Mouse (Mus musculus): ENCODE data around the gene Kdm4a. TPM values are rescaled to one million over a fixed set of nuclear protein-coding genes. Genes with fewer than 3 reads are reported as not detected.

The Kdm4a gene
- polyA plus RNA-seq, 1 experiment from 2014 or later, result 7.2 TPM

- ATAC-seq (no peak), DNase-seq (no peak)
- Histone ChIP-seq H3K27me3 (ENCODE audit: insufficient read depth, low read length) (no peaks in the 10 kb centered on the region), H3K4me3 (ENCODE audit: low read depth, low read length) (no peak overlapping the region), H3K9ac (replicated peaks) (no peak overlapping the region), H3K4me2 (ENCODE audit: low read depth, low read length) (no peak overlapping the region), H3K4me1 (ENCODE audit: insufficient read depth) (no peaks in the 10 kb centered on the region), H3K27ac (ENCODE audit: low read depth) (no peak overlapping the region), H3K9me3 (ENCODE audit: low read length) (no peaks in the 10 kb centered on the region), H3K36me3 (replicated peaks; ENCODE audit: insufficient read depth, low read length) (peaks cover 90% of the 10 kb centered on the region)
- TF ChIP-seq EP300 (IDR thresholded peaks at IDR 0.05; ENCODE audit: low read depth) (no peak), CTCF (IDR thresholded peaks at IDR 0.05; ENCODE audit: low read depth) (no peak)
- WGBS (ENCODE audit: insufficient replicate concordance), result 91% methylated on average over 12 of the region's 12 CpGs
These were observed 17.7 kb downstream of the Kdm4a start for GRCm38 (mm10) chr4:118162123-118162522.

GRCm38 (mm10) chr4:118157666-118158065, 22.2 kb downstream of the Kdm4a start:
- 91% methylated on average over 3 of the region's 3 CpGs for WGBS (ENCODE audit: insufficient replicate concordance)
- H3K9ac ChIP-seq (replicated peaks), result no peak overlapping the region
- H3K27ac ChIP-seq (ENCODE audit: low read depth), result no peak overlapping the region
- no peaks in the 10 kb centered on the region for H3K27me3 ChIP-seq (ENCODE audit: insufficient read depth, low read length)
- H3K4me2 ChIP-seq (ENCODE audit: low read depth, low read length), result no peak overlapping the region
- H3K36me3 ChIP-seq (replicated peaks; ENCODE audit: insufficient read depth, low read length), result peaks cover 96% of the 10 kb centered on the region
- H3K4me3 ChIP-seq (ENCODE audit: low read depth, low read length), result no peak overlapping the region
- TF ChIP-seq CTCF (IDR thresholded peaks at IDR 0.05; ENCODE audit: low read depth) (no peak), EP300 (IDR thresholded peaks at IDR 0.05; ENCODE audit: low read depth) (no peak)
- DNase-seq (no peak), ATAC-seq (no peak)
- no peaks in the 10 kb centered on the region for H3K9me3 ChIP-seq (ENCODE audit: low read length)
- H3K4me1 ChIP-seq (ENCODE audit: insufficient read depth), result no peaks in the 10 kb centered on the region

GRCm38 (mm10) chr4:118156559-118156958, 23.3 kb downstream of the Kdm4a start:
- no peak overlapping the region for H3K4me2 ChIP-seq (ENCODE audit: low read depth, low read length)
- ATAC-seq (no peak), DNase-seq (no peak)
- no peaks in the 10 kb centered on the region for H3K4me1 ChIP-seq (ENCODE audit: insufficient read depth)
- no peak for TF ChIP-seq EP300 (IDR thresholded peaks at IDR 0.05; ENCODE audit: low read depth)
- no peak for TF ChIP-seq CTCF (IDR thresholded peaks at IDR 0.05; ENCODE audit: low read depth)
- H3K9me3 ChIP-seq (ENCODE audit: low read length), result no peaks in the 10 kb centered on the region
- 92% methylated on average over 15 of the region's 15 CpGs for WGBS (ENCODE audit: insufficient replicate concordance)
- no peak overlapping the region for H3K9ac ChIP-seq (replicated peaks)
- H3K27ac ChIP-seq (ENCODE audit: low read depth), result no peak overlapping the region
- H3K27me3 ChIP-seq (ENCODE audit: insufficient read depth, low read length), result no peaks in the 10 kb centered on the region
- H3K4me3 ChIP-seq (ENCODE audit: low read depth, low read length), result no peak overlapping the region
- peaks cover 94% of the 10 kb centered on the region for H3K36me3 ChIP-seq (replicated peaks; ENCODE audit: insufficient read depth, low read length)

GRCm38 (mm10) chr4:118154889-118155288, 25.0 kb downstream of the Kdm4a start:
- WGBS (ENCODE audit: insufficient replicate concordance), result 75% methylated on average over 5 of the region's 5 CpGs
- Histone ChIP-seq H3K36me3 (replicated peaks; ENCODE audit: insufficient read depth, low read length) (peaks cover 89% of the 10 kb centered on the region), H3K4me1 (ENCODE audit: insufficient read depth) (no peaks in the 10 kb centered on the region), H3K4me3 (ENCODE audit: low read depth, low read length) (no peak overlapping the region), H3K9ac (replicated peaks) (no peak overlapping the region), H3K27ac (ENCODE audit: low read depth) (no peak overlapping the region), H3K4me2 (ENCODE audit: low read depth, low read length) (no peak overlapping the region), H3K9me3 (ENCODE audit: low read length) (no peaks in the 10 kb centered on the region), H3K27me3 (ENCODE audit: insufficient read depth, low read length) (no peaks in the 10 kb centered on the region)
- DNase-seq (no peak), ATAC-seq (no peak)
- no peak for TF ChIP-seq EP300 (IDR thresholded peaks at IDR 0.05; ENCODE audit: low read depth)
- TF ChIP-seq CTCF (IDR thresholded peaks at IDR 0.05; ENCODE audit: low read depth), result no peak

GRCm38 (mm10) chr4:118152020-118152785, 27.6 kb downstream of the Kdm4a start:
- Histone ChIP-seq H3K36me3 (replicated peaks; ENCODE audit: insufficient read depth, low read length) (peaks cover 87% of the 10 kb centered on the region), H3K4me1 (ENCODE audit: insufficient read depth) (no peaks in the 10 kb centered on the region), H3K4me3 (ENCODE audit: low read depth, low read length) (no peak overlapping the region), H3K9me3 (ENCODE audit: low read length) (no peaks in the 10 kb centered on the region), H3K27ac (ENCODE audit: low read depth) (peak overlapping the region; percentile 57; the same call in 1 of the 2 replicates), H3K27me3 (ENCODE audit: insufficient read depth, low read length) (no peaks in the 10 kb centered on the region), H3K9ac (replicated peaks) (no peak overlapping the region), H3K4me2 (ENCODE audit: low read depth, low read length) (no peak overlapping the region)
- DNase-seq (no peak), ATAC-seq (peak; percentile 36; the same call in 1 of the 2 replicates)
- 80% methylated on average over 17 of the region's 17 CpGs for WGBS (ENCODE audit: insufficient replicate concordance)
- TF ChIP-seq CTCF (IDR thresholded peaks at IDR 0.05; ENCODE audit: low read depth), result no peak
- no peak for TF ChIP-seq EP300 (IDR thresholded peaks at IDR 0.05; ENCODE audit: low read depth)

GRCm38 (mm10) chr4:118150804-118151203, 29.0 kb downstream of the Kdm4a start:
- TF ChIP-seq EP300 (IDR thresholded peaks at IDR 0.05; ENCODE audit: low read depth) (no peak), CTCF (IDR thresholded peaks at IDR 0.05; ENCODE audit: low read depth) (no peak)
- Histone ChIP-seq H3K9ac (replicated peaks) (no peak overlapping the region), H3K27me3 (ENCODE audit: insufficient read depth, low read length) (no peaks in the 10 kb centered on the region), H3K9me3 (ENCODE audit: low read length) (no peaks in the 10 kb centered on the region), H3K27ac (ENCODE audit: low read depth) (no peak overlapping the region), H3K4me2 (ENCODE audit: low read depth, low read length) (no peak overlapping the region), H3K4me3 (ENCODE audit: low read depth, low read length) (no peak overlapping the region), H3K4me1 (ENCODE audit: insufficient read depth) (no peaks in the 10 kb centered on the region), H3K36me3 (replicated peaks; ENCODE audit: insufficient read depth, low read length) (peaks cover 90% of the 10 kb centered on the region)
- WGBS (ENCODE audit: insufficient replicate concordance), result 93% methylated on average over 7 of the region's 7 CpGs
- no peak for DNase-seq
- no peak for ATAC-seq
